Mouse (Mus musculus) central nervous system, embryonic 11.5 days (tissue): ENCODE data around the gene Olfr478. TPM values are rescaled to one million over a fixed set of nuclear protein-coding genes. Genes with fewer than 3 reads are reported as not detected.

ENCODE experiments used
- polyA plus RNA-seq: library from polyadenylated mRNA; depleted of rRNA; stranded (reverse); fragments of >200 nt; gene quantifications from 2 replicates; pipeline ENCODE4 v1.2.3, GENCODE M21; 2012; rRNA removed

Gene Olfr478
- not detected in 2 replicates for polyA plus RNA-seq

DNA sequence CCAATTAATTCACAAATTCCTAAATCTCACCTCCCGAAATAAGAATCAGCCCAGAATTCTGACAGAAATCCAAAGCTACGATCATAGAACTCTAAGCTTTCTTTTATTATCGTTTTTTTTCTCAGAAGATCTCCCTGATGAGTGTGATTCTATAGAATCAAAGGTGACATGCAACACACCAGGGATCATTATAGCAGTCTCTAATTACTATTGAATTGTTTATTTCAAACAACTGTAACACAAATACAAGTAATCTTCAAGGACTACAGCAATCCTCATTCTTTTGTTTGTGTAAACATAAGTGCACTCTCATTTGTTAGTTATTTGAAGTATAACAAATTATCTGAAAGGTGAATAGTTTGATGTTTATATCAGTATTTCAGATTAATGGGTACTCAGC, at the start of gene Olfr478:
Olfr478 (minus strand) TSS at position 101 of the 400 bp plus-strand sequence.

GRCm38 (mm10) chr7:108079555-108079954, 45.8 kb upstream of the Olfr478 start, which contains the start of gene Olfr481:
Olfr481 (plus strand) TSS chr7:108079855.

DNA sequence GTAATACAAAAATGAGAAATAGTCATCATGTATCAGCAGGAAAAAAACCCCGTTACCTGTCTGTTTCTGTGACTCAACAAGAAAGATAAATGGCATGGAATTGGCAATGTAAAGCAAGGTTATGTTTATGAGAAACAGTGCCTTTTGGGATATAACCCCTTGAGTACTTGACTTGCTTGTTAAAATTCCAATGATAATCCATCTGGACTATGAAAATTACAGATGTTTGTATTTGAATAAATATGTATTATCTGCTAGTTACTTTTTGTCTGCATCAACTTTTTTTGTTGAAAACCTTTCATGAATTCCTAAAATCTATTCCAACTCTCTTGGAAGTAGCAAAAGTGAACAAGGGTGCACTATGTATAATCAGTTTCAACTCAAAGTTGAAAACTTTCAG, 33.5 kb upstream of the Olfr478 start, which contains the start of gene Olfr480:
Olfr480 (minus strand) TSS at position 101 of the 400 bp plus-strand sequence.

DNA sequence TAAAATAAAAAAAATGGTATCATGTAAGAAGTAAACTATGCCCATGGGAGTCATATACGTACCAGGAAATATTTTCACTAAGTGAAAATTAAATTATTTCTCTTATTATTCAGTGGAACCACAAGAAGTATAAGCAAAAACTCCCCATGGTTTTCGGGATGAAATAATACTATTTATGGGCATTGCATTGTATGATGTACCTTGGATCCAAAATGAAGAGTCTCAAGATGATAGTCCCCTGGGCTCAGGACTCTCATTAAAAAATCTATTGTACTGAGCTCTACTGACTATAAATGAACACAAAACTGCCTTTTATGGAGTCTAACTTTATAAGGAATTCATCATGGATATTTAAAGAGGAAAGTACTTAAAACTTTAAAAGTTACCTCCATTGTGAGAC, 16.6 kb upstream of the Olfr478 start, which contains the start of gene Olfr479:
Olfr479 (plus strand) TSS at position 301 of the 400 bp plus-strand sequence.

GRCm38 (mm10) chr7:107986393-107986792, 47.4 kb downstream of the Olfr478 start, which contains the start of gene Olfr477:
Olfr477 (plus strand) TSS chr7:107986693.

Other genes with a start within 250 kb of the Olfr478 start
- not detected in 2 replicates for gene Ovch2, start 232.8 kb downstream of the Olfr478 start, polyA plus RNA-seq
- not detected in 2 replicates for gene Olfr467, start 221.7 kb downstream of the Olfr478 start, polyA plus RNA-seq
- not detected in 2 replicates for gene Olfr469, start 208.4 kb downstream of the Olfr478 start, polyA plus RNA-seq
- gene Olfr470, start 186.5 kb downstream of the Olfr478 start, polyA plus RNA-seq, result not detected in 2 replicates
- gene Olfr472, start 136.1 kb downstream of the Olfr478 start, polyA plus RNA-seq, result not detected in 2 replicates
- gene Olfr473, start 103.5 kb downstream of the Olfr478 start, polyA plus RNA-seq, result not detected in 2 replicates
- not detected in 2 replicates for gene Olfr474, start 79.3 kb downstream of the Olfr478 start, polyA plus RNA-seq
- not detected in 2 replicates for gene Olfr476, start 69.2 kb downstream of the Olfr478 start, polyA plus RNA-seq
- gene Olfr477, start 47.3 kb downstream of the Olfr478 start, polyA plus RNA-seq, result not detected in 2 replicates
- gene Olfr479, start 16.7 kb upstream of the Olfr478 start, polyA plus RNA-seq, result not detected in 2 replicates
- gene Olfr480, start 33.4 kb upstream of the Olfr478 start, polyA plus RNA-seq, result not detected in 2 replicates
- not detected in 2 replicates for gene Olfr481, start 45.9 kb upstream of the Olfr478 start, polyA plus RNA-seq
- not detected in 2 replicates for gene Olfr482, start 63.6 kb upstream of the Olfr478 start, polyA plus RNA-seq
- gene Olfr483, start 66.9 kb upstream of the Olfr478 start, polyA plus RNA-seq, result not detected in 2 replicates
- gene Olfr484, start 93.5 kb upstream of the Olfr478 start, polyA plus RNA-seq, result not detected in 2 replicates
- gene Olfr485, start 125.9 kb upstream of the Olfr478 start, polyA plus RNA-seq, result not detected in 2 replicates
- gene Olfr486, start 138.8 kb upstream of the Olfr478 start, polyA plus RNA-seq, result not detected in 2 replicates
- gene Olfr487, start 180.6 kb upstream of the Olfr478 start, polyA plus RNA-seq, result not detected in 2 replicates
- gene Olfr488, start 224.4 kb upstream of the Olfr478 start, polyA plus RNA-seq, result not detected in 2 replicates